Mouse (Mus musculus): Measurements from ENCODE around the gene A930033H14Rik. TPM values are rescaled to one million over a fixed set of nuclear protein-coding genes. Genes with fewer than 3 reads are reported as not detected.

A930033H14Rik gene
- 1 to 10 TPM; 3.3 to 6.2 TPM for total RNA-seq (2021)
- long read RNA-seq, experiment 1, transcript A930033H14Rik-201 (2 exons, 2,969 nt), result major isoform, 5 of 5 reads
- long read RNA-seq, experiment 1, partial matches to known transcripts, result 0 of 5 reads
- long read RNA-seq, experiment 1, other reads (novel, unspliced or antisense), result 0 of 5 reads
- long read RNA-seq, experiment 2, partial matches to known transcripts, result 0 of 1 reads
- long read RNA-seq, experiment 2, other reads (novel, unspliced or antisense), result 0 of 1 reads

- peak; percentile 84 for DNase-seq
Measured at GRCm38 (mm10) chr10:69212542-69213440, at the start of gene A930033H14Rik. TSS of gene A930033H14Rik (minus strand) at chr10:69213098.

DNA sequence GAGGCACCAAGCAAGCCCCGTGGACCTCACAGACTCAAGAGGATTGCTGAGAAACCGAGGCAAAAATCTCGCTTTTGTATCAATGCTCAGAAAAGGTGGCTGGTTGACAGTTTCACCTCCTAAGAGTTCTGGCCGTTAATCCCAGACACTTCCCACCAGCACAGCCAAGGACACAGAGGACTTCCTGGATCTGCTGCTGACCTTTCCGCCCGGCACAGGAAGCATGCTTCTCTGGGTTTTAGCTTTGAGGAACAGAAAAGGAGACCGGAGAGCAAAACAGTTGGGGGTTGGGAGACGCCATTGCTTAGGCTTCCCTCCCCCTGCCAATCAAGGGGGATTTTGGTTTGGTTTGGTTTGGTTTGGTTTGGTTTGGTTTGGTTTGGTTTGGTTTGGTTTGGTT, 47.0 kb upstream of the A930033H14Rik start:
- DNase-seq, result no peak

DNA sequence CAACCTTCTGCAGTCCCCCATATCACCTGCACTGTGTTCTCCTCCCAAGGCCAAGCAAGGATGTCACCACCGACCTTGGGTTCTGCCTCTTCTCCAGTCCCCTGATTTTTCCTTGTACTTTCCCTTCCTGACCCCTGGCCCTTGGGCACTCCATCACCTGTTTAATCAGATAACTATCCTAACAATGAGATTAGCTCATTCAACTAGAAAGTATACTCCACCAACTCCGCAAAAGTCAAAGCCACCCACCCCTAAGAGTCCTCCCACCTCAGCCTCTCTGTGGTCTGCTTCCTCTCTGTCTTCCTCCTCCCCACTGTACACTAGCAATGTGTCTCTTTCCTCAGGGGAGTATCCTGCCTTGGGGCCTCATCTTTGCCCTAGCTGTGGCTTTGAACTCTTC, 46.3 kb upstream of the A930033H14Rik start:
- no peak for DNase-seq

- peak; percentile 37 for DNase-seq
Measured at GRCm38 (mm10) chr10:69258588-69258987, 45.7 kb upstream of the A930033H14Rik start.

- DNase-seq, result no peak
Measured at GRCm38 (mm10) chr10:69257592-69258133, 44.8 kb upstream of the A930033H14Rik start.

DNA sequence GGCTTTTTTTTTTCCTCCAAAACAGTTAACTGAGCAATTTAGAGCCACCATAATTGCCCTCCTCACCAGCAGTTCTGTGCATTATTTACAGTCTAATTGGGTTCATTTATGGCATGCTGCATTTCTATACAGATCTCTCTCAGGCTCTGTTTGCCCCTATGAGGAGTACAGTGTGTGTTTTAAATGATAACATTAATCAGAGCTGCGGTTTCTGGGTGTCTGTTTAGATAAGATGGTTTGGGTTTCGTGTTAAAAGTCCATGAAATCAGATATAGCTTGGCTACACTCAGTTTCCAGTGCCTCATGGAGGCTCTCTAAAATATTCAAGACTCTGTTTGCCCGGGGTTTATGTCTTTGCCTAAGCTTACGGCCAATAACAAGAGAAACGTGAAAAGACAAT, 42.7 kb upstream of the A930033H14Rik start:
- DNase-seq, result no peak

DNA sequence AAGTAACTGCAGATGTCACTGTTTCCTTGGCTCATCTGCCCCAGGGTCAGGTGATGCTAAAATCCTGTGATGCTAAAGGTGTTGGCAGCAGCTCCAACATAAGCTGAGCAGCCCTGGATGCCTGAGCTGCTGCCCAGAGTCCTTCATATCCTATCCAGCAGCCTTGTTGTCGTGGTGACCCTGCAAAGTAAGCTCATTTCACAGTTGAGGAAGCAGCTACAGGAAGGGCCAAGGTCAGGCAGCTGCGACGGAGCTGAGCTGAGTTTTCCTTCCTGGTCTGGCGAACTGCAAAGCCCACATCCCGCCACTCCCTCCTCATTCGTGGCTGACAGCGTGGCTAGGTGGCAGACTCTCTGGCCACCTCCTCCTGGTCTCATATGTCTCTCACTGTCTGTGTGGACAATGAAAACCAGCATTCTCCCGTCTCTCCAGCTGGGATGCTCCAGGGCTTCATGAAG, 41.5 kb upstream of the A930033H14Rik start:
- DNase-seq, result peak; percentile 45

DNA sequence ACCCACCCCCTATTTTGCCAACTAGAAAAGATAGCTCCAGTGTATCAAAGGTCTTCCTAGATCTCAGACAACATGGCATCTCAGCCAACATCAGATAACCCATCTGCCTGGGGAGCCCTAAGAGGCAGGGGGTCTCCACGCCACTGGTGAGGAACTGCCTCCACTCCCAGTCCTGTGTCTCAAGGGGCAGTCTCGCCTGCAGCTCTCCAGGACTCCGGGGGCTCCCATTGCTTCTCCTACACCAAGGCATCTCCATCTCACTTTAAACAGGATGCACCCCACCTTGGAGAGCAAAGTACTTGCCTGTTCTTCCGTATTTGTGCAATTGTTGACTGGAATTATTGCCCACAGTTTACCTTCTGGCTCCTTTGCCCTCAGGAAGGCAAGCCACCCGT, 40.8 kb upstream of the A930033H14Rik start:
- no peak for DNase-seq

DNA sequence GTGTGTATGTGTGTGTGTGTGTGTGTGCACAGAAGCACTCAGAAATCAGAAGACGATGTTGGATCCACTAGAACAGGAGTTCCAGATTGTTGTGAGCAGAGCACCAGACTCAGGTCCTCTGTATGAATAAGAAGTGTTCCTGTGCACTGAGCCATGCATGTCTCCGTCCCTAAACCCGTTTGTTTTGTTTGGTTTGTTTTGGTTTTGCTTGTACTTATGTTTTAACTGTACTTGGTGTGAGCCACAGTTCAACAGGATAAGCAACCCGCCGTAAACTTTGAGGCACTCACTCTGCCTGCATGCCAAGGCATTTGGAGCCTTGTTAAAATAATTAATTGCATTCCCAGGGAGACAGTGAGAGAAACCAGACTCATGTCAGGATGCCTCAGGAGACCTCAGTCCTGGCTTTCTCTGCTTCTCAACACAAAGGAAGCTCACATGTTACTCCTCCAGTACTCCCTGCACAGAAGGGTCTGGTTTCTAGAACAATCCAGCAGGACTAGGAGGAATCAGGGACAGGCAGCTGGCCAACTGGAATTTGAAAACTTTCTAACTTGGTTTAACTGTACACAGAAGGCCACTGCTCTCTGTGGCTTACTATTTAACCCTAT, 40.3 kb upstream of the A930033H14Rik start:
- peak; percentile 46 for DNase-seq

- DNase-seq, result no peak
Measured at GRCm38 (mm10) chr10:69252112-69253074, 39.5 kb upstream of the A930033H14Rik start.

DNA sequence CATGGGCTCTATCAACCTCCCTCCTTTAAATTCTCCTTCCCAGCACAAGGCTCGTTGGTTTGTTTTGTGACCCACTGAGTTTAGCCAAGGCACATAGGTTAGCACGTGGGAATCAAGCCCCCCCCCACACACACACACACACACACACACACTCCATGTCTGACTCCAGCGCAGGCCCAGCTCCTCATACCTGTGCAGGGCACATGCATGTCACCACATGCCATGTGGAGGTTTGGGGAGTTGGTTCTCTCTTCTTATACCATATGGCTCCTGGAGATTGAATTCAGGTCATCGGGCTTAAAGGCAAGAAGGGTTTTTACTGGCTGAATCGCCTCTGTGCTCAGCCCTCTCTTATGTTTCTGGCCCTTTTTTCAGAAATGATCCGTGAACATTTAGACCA, 38.4 kb upstream of the A930033H14Rik start:
- no peak for DNase-seq

- DNase-seq, result no peak
Measured at GRCm38 (mm10) chr10:69248261-69249160, 35.6 kb upstream of the A930033H14Rik start.

DNA sequence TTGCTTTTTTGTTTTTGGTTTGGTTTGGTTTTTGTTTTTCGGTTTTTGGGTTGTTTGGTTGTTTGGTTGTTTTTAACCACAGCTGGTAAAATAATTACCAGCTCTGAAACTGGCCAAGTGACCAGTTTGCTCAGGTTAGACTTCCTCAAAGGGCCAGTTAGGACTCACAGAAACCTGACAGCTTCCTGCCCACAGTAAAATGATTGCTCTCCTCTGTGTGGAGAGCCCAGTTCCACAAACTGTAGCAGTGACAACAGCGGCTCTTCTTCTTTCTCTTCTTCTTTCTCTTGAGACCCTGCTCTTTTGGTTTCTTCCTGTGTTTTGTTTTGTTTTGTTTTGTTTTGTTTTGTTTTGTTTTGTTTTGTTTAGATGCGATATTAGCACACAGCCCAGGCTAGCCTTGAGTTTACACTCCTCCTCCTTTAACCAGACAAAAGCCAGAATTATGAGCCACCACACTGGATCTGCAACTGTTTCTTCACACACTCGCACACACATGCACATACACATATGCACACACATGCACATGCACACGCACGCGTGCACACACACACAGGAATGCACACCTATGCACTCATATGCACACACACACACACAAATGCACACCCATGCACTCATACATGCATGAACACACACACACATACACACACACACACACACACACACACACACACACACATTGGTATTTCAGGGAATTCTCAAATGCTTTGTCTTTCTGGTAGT, 34.6 kb upstream of the A930033H14Rik start:
- no peak for DNase-seq

DNA sequence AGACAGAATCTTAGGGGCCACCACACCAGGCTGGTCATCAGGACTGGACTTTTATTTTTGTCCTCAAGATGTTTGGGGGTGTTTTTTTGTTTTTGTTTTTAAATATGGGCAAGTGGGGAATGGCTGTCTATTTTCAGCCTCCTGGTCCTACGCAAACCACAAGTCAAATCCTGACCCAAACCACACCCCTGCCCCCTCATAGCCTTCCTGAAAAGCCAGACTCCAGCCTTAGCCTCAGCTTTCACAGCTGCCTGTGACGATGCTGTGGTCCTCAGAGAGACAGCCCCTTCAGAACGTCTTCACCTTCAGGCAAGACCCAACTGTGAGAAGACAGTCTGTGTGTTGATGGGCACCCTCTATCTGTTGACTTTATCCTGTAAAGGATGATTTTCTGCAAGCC, 33.9 kb upstream of the A930033H14Rik start:
- DNase-seq, result no peak

GRCm38 (mm10) chr10:69245906-69246668, 33.2 kb upstream of the A930033H14Rik start:
- DNase-seq, result no peak

DNA sequence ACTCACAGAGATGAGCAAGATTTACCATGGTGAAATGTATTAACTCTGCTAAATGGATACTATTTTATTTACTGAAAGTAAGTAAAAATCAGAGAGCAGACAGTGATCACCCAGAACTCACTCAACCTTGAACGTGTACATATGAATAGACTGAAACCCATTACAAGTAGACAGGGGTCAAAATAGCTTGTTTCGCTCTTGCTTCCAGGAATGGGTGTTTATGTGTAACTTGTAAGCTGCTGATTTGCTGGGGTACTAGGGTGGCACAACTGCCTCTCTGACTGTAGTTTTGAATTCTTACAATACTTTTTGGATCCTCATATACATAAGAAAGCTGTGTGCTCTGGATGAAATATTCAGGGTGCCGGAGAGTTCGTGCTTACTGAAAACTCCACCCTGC, 32.3 kb upstream of the A930033H14Rik start:
- DNase-seq, result no peak

GRCm38 (mm10) chr10:69240530-69240929, 27.6 kb upstream of the A930033H14Rik start:
- DNase-seq, result no peak

- DNase-seq, result no peak
Measured at GRCm38 (mm10) chr10:69238311-69238710, 25.4 kb upstream of the A930033H14Rik start.

DNA sequence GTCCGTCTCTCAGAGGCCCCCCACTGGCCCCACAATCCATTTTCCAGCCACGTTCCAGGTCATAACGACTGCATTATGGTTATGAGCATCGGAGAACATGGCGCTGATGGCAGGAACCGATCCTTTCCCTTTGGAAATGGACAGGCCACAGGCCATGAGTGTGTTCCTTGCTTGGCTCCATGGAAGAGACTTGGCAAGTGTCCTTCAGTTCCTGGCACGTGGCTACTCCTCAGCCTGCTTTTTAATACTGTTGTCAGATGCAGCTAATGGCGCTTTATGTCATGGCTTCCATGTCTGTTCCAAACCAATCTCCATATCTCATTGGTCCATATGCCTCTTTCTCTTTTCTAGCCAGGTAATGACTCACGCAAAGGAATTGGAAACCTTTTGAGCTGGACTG, 24.9 kb upstream of the A930033H14Rik start:
- no peak for DNase-seq

Data from gastrocnemius, postnatal 10 days (tissue).